Mouse (Mus musculus) cerebellum, postnatal 36 days (tissue): ENCODE results near the gene Mblac1.

ENCODE experiments used
- DNase-seq, 2 experiments: peaks; one replicate each; pipeline ENCODE4 v3.0.0; 2021 to 2022; ENCODE audit warnings: mixed read lengths in 2 of 2

The Mblac1 gene

GRCm38 (mm10) chr5:138193771-138194727 is at the start of gene Mblac1:
Gene Mblac1 (plus strand): TSS chr5:138194314.
- DNase-seq = peak; percentile 85 to 91

GRCm38 (mm10) chr5:138154390-138154789 is 39.7 kb upstream of the Mblac1 start:
- no peak for DNase-seq

GRCm38 (mm10) chr5:138155443-138155976 is 38.6 kb upstream of the Mblac1 start, which contains the start of gene Zfp113:
Gene Zfp113 (minus strand): TSS chr5:138155744.
- peak; percentile 85 to 90 for DNase-seq

GRCm38 (mm10) chr5:138160224-138160762 is 33.8 kb upstream of the Mblac1 start:
- no peak for DNase-seq

- peak; percentile 96 to 97 for DNase-seq
Measured at GRCm38 (mm10) chr5:138160842-138161665, 33.1 kb upstream of the Mblac1 start, which contains the start of gene Cops6. Gene Cops6 (plus strand): TSS chr5:138161071.

GRCm38 (mm10) chr5:138163046-138163445 is 31.1 kb upstream of the Mblac1 start:
- DNase-seq = no peak

GRCm38 (mm10) chr5:138163610-138164009 is 30.5 kb upstream of the Mblac1 start:
- no peak for DNase-seq

GRCm38 (mm10) chr5:138165594-138165993 is 28.5 kb upstream of the Mblac1 start:
- no peak for DNase-seq

- peak; percentile 97 for DNase-seq
Measured at GRCm38 (mm10) chr5:138170936-138171561, 23.1 kb upstream of the Mblac1 start.

GRCm38 (mm10) chr5:138171695-138172491 is 22.2 kb upstream of the Mblac1 start, which contains the start of the genes Ap4m1 and Mcm7:
Gene Ap4m1 (plus strand): TSS chr5:138172002.
Gene Mcm7 (minus strand): TSS chr5:138172422.
- DNase-seq = peak; percentile 99

GRCm38 (mm10) chr5:138173217-138173616 is 20.9 kb upstream of the Mblac1 start:
- DNase-seq = no peak

- peak; percentile 83 to 85 for DNase-seq
Measured at GRCm38 (mm10) chr5:138186950-138187638, 7.0 kb upstream of the Mblac1 start, which contains the start of the genes Taf6 and Cnpy4. Gene Taf6 (minus strand): TSS chr5:138187451. Gene Cnpy4 (plus strand): TSS chr5:138187485.

GRCm38 (mm10) chr5:138187661-138188306 is 6.3 kb upstream of the Mblac1 start:
- peak; percentile 67 to 77 for DNase-seq

- peak in 1 of 2 experiments; percentile 47 for DNase-seq
Measured at GRCm38 (mm10) chr5:138194755-138195345, 736 bp downstream of the Mblac1 start.

GRCm38 (mm10) chr5:138195463-138195862 is 1.3 kb downstream of the Mblac1 start:
- no peak for DNase-seq

- DNase-seq = no peak
Measured at GRCm38 (mm10) chr5:138199576-138199975, 5.5 kb downstream of the Mblac1 start.

- DNase-seq = no peak
Measured at GRCm38 (mm10) chr5:138202086-138202485, 8.0 kb downstream of the Mblac1 start.

- DNase-seq = no peak
Measured at GRCm38 (mm10) chr5:138207253-138207652, 13.1 kb downstream of the Mblac1 start.

GRCm38 (mm10) chr5:138207873-138208272 is 13.8 kb downstream of the Mblac1 start:
- no peak for DNase-seq
